In genomic region chr9:60518216-60518615, GRCm38 (mm10) we compare ENCODE assay signal across 13 mouse cellular contexts. TPM values are rescaled to one million over a fixed set of nuclear protein-coding genes. Genes with fewer than 3 reads are reported as not detected.
A peak's percentile ranks its signal among the peaks of the same experiment; 100 is the strongest.
DNase-seq lines count a peak whose midpoint lies in the region; ATAC-seq and TF ChIP-seq lines count a peak whose summit lies in the region.
"Had no signal": no experiment of that assay in that cellular context is flagged by ENCODE, and none has a peak within 500 bp of the region (broad histone marks: within the 10 kb centered on the region; RNA-seq: fewer than 3 reads in every experiment).

No protein-coding gene starts in this region.

- DNase-seq in lung, adult 18-20 months = peak; percentile 55 to 66
- no peak for DNase-seq in lung, adult 2 months
- peak; percentile 76 to 84 for DNase-seq in adrenal gland, postnatal 36 days
- DNase-seq in kidney, adult 9 months = peak; percentile 31
- DNase-seq in ovary, adult 18-20 months (ENCODE audit: low spot score) = no peak
- no peak for DNase-seq in layer of hippocampus, adult 2 months (ENCODE audit: low spot score in 2 of 2)
- DNase-seq in thymus, postnatal 4 days = no peak
- DNase-seq: gastrocnemius, postnatal 25 days; layer of hippocampus, postnatal 36 days had no signal

- 0 out of 2 replicates have a peak, but pooled peaks cover 3% of the 10 kb centered on the region for H3K4me1 ChIP-seq in lung, adult 2 months (ENCODE audit: control insufficient read depth, insufficient read depth, low read length)
- peaks cover 22% of the 10 kb centered on the region for H3K4me1 ChIP-seq in neural tube, embryonic 14.5 days (ENCODE audit: control insufficient read depth, insufficient read depth, low read length)

- no peak for TF ChIP-seq POLR2A in lung, adult 2 months (IDR thresholded peaks at IDR 0.05; ENCODE audit: borderline replicate concordance, extremely low read depth, low read depth, low read length)

- WGBS in lung, adult 2 months = 21% methylated on average over 3 of the region's 3 CpGs
- 25% methylated on average over 3 of the region's 3 CpGs for WGBS in neural tube, embryonic 14.5 days

- H3K36me3 ChIP-seq in neural tube, embryonic 14.5 days (ENCODE audit: control insufficient read depth, insufficient read depth, low read length) = no peaks in the 10 kb centered on the region
- H3K36me3 ChIP-seq: embryonic facial prominence, embryonic 12.5 days; G1E; lung, embryonic 15.5 days had no signal

- no peak overlapping the region for H3K4me3 ChIP-seq in lung, adult 2 months (replicated peaks; ENCODE audit: extremely low read depth, low read depth, low read length)
- H3K4me3 ChIP-seq in neural tube, embryonic 14.5 days (ENCODE audit: low read depth, low read length) = no peak overlapping the region
- H3K4me3 ChIP-seq in layer of hippocampus, adult 2 months = no peak overlapping the region
- H3K4me3 ChIP-seq: embryonic facial prominence, embryonic 12.5 days; lung, embryonic 15.5 days had no signal

- TF ChIP-seq CTCF in lung, adult 2 months (IDR thresholded peaks at IDR 0.05; ENCODE audit: insufficient read depth, low read length) = no peak
- TF ChIP-seq CTCF in layer of hippocampus, adult 2 months (conservative IDR thresholded peaks at IDR 0.05) = no peak

- H3K27me3 ChIP-seq in neural tube, embryonic 14.5 days (ENCODE audit: control insufficient read depth, insufficient read depth, low read length) = no peaks in the 10 kb centered on the region; the same call in 1 of the 2 replicates

- H3K9ac ChIP-seq in neural tube, embryonic 14.5 days (replicated peaks; ENCODE audit: low read depth, low read length) = no peak overlapping the region
- H3K9ac ChIP-seq: embryonic facial prominence, embryonic 12.5 days; lung, embryonic 15.5 days had no signal

- H3K4me2 ChIP-seq in neural tube, embryonic 14.5 days (ENCODE audit: low read depth, low read length) = no peak overlapping the region; the same call in 1 of the 2 replicates
- H3K4me2 ChIP-seq: embryonic facial prominence, embryonic 12.5 days; lung, embryonic 15.5 days had no signal

- no peaks in the 10 kb centered on the region for H3K9me3 ChIP-seq in neural tube, embryonic 14.5 days (ENCODE audit: control insufficient read depth, low read length)
- H3K9me3 ChIP-seq: embryonic facial prominence, embryonic 12.5 days; G1E; lung, embryonic 15.5 days had no signal

- no peak overlapping the region for H3K27ac ChIP-seq in neural tube, embryonic 14.5 days (ENCODE audit: low read depth, low read length)
- no peak overlapping the region for H3K27ac ChIP-seq in layer of hippocampus, adult 2 months
- H3K27ac ChIP-seq: embryonic facial prominence, embryonic 12.5 days; lung, embryonic 15.5 days had no signal

- 0 out of 2 replicates have a peak, but pooled peaks have one; percentile 42 for ATAC-seq in neural tube, embryonic 14.5 days (ENCODE audit: low read depth)

RNA-seq across cellular contexts. Expression of gene Thsd4, which starts 3.6 kb away (rescaled TPM):
- polyA plus RNA-seq in lung, adult 2 months (2012; rRNA removed) = 27.2 and 28.1 TPM in 2 replicates
- total RNA-seq in adrenal gland, postnatal 36 days (2021) = 1 to 10 TPM; 4.9 to 6.3 TPM
- polyA plus RNA-seq in neural tube, embryonic 14.5 days (2014; fragmentation: Nextera tagmentation; extraction: Ambion mirVana) = 9.0 and 12.8 TPM in 2 replicates
- total RNA-seq in layer of hippocampus, adult 2 months (2021) = 10 to 100 TPM; 18.9 to 20.9 TPM

Comparison
In these comparisons a context has a peak if more than half of its experiments do, and no peak if none do; other contexts are left out.
1. DNase-seq: peak in lung, adult 18-20 months (2 of 2), adrenal gland, postnatal 36 days (2 of 2) and kidney, adult 9 months (single experiment); none in lung, adult 2 months (single experiment), ovary, adult 18-20 months (single experiment), layer of hippocampus, adult 2 months (0 of 2) and thymus, postnatal 4 days (single experiment).